Mouse (Mus musculus) ES-Bruce4 (cell line): ENCODE results near the gene Taco1.

Source experiments
- CTCF ChIP-seq: IDR thresholded peaks from one replicate; pipeline ENCODE4 v1.8.1; 2011; ENCODE audit warnings: low read depth, low read length
- EP300 ChIP-seq: IDR thresholded peaks from 2 replicates; pipeline ENCODE4 v1.6.1; 2011; ENCODE audit warnings: low read depth, low read length; ENCODE audit not compliant: insufficient read depth
- POLR2A ChIP-seq: IDR thresholded peaks from one replicate; pipeline ENCODE4 v1.8.1; 2011; ENCODE audit warnings: low read length; ENCODE audit not compliant: insufficient read depth

DNA sequence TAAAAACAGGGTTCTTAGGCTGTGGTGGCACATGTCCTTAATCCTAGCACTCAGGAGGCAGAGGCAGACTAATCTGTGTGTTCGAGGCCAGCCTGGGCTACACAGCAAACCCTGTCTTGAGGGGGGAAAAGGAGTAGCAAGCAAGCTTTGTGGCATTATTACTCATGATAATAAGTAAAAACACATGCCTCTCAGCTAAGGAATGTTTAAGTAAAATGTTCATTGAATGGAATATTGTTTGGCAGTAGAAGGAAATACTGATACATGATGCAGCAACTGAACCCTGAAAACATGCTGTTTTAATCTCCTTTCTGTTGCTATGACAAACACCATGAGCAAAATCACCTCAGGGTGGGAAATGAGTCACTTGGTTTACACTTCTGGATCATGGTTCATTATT lies 4.5 kb upstream of the Taco1 start:
- TF ChIP-seq CTCF (no peak), POLR2A (no peak), EP300 (no peak)
